Mouse (Mus musculus) ES-E14 (cell line): ENCODE results near the gene Psmb8. TPM values are rescaled to one million over a fixed set of nuclear protein-coding genes. Genes with fewer than 3 reads are reported as not detected.

Source experiments
- DNase-seq: peaks from one replicate; pipeline ENCODE4 v3.0.0-alpha.2; 2013; ENCODE audit warnings: low read depth, low spot score
- H3K27ac ChIP-seq: 2 replicates; pipeline ENCODE4 v1.5.1; 2012; ENCODE audit warnings: low read depth, mild to moderate bottlenecking, low read length, moderate library complexity, mixed read lengths; ENCODE audit not compliant: poor library complexity, insufficient read depth, severe bottlenecking
- H3K36me3 ChIP-seq: 2 replicates; pipeline ENCODE4 v1.6.1; 2012; ENCODE audit warnings: mild to moderate bottlenecking, low read length, moderate library complexity, mixed read lengths; ENCODE audit not compliant: control insufficient read depth, poor library complexity, insufficient read depth, severe bottlenecking
- H3K4me1 ChIP-seq, 2 experiments: fragments of 150-350 bp in 1 of 2; sonication (generic) in 1 of 2; 2 replicates each; pipeline ENCODE4 v1.6.1; 2012; ENCODE audit warnings: low read length in 2 of 2, mild to moderate bottlenecking in 1 of 2, mixed read lengths in 1 of 2; ENCODE audit not compliant: control insufficient read depth in 2 of 2, insufficient read depth in 2 of 2, poor library complexity in 1 of 2
- H3K4me3 ChIP-seq, 2 experiments: fragments of 150-350 bp in 1 of 2; sonication (generic) in 1 of 2; 2 replicates each; pipeline ENCODE4 v1.5.1; 2012; ENCODE audit warnings: low read length in 2 of 2, low read depth in 1 of 2, mild to moderate bottlenecking in 1 of 2, mixed read lengths in 1 of 2; ENCODE audit not compliant: insufficient read depth in 1 of 2, poor library complexity in 1 of 2, severe bottlenecking in 1 of 2
- H3K9ac ChIP-seq: 2 replicates; pipeline ENCODE4 v1.6.1; 2012; ENCODE audit warnings: low read depth, mild to moderate bottlenecking, low read length, mixed read lengths; ENCODE audit not compliant: poor library complexity, insufficient read depth, severe bottlenecking
- H3K9me3 ChIP-seq: fragments of 150-350 bp; sonication (generic); 2 replicates; pipeline ENCODE4 v1.6.1; 2012; ENCODE audit warnings: low read depth, mild to moderate bottlenecking, low read length; ENCODE audit not compliant: control insufficient read depth, insufficient read depth
- CHD2 ChIP-seq: IDR thresholded peaks from 2 replicates; pipeline ENCODE4 v1.6.1; 2014; ENCODE audit warnings: mild to moderate bottlenecking, low read depth, low read length, inconsistent platforms
- HCFC1 ChIP-seq: IDR thresholded peaks from 2 replicates; pipeline ENCODE4 v1.6.1; 2012; ENCODE audit warnings: low read length, inconsistent platforms, borderline replicate concordance; ENCODE audit not compliant: insufficient read depth
- MAFK ChIP-seq: IDR thresholded peaks from 2 replicates; pipeline ENCODE4 v1.6.1; 2014; ENCODE audit warnings: mild to moderate bottlenecking, low read depth, low read length, inconsistent platforms; ENCODE audit not compliant: insufficient read depth
- ZC3H11A ChIP-seq: IDR thresholded peaks from 2 replicates; pipeline ENCODE4 v1.6.1; 2012; ENCODE audit warnings: low read depth, mild to moderate bottlenecking, inconsistent platforms, low read length, borderline replicate concordance
- ZNF384 ChIP-seq: IDR thresholded peaks from 2 replicates; pipeline ENCODE4 v1.6.1; 2012; ENCODE audit warnings: low read depth, low read length, inconsistent platforms
- in situ Hi-C, 2 experiments: fragments of 600-800 bp; cut with MboI; formaldehyde crosslinking; loops; one replicate each; pipeline ENCODE4 v1.15.1; 2025; ENCODE audit warnings: low sequenced_read_pairs in 2 of 2, inconsistent platforms in 1 of 2; ENCODE audit not compliant: unreplicated experiment in 2 of 2
- total RNA-seq: library from RNA; depleted of rRNA; stranded (reverse); fragments of 300-350 nt; gene quantifications from 2 replicates; pipeline ENCODE4 v1.2.3, GENCODE M21; 2012

Psmb8 gene
- total RNA-seq, 1 experiment, result 7.4 TPM

GRCm38 (mm10) chr17:34165033-34165730, 32.3 kb upstream of the Psmb8 start:
- no peak for DNase-seq
- no peak for TF ChIP-seq ZNF384
- no peak for TF ChIP-seq CHD2
- TF ChIP-seq MAFK, result no peak
- no peak for TF ChIP-seq HCFC1
- TF ChIP-seq ZC3H11A, result no peak
- H3K27ac ChIP-seq, result no peak overlapping the region
- no peak overlapping the region for H3K9ac ChIP-seq
- in situ Hi-C loops, result no loop called here
- no peaks in the 10 kb centered on the region for H3K36me3 ChIP-seq
- no peaks in the 10 kb centered on the region for H3K9me3 ChIP-seq
- H3K4me1 ChIP-seq, result no peaks in the 10 kb centered on the region
- no peak overlapping the region for H3K4me3 ChIP-seq

- no peaks in the 10 kb centered on the region for H3K36me3 ChIP-seq
- in situ Hi-C loops, result no loop called here
- TF ChIP-seq ZC3H11A, result peak; percentile 62; the same call in 1 of the 2 replicates
- no peak for TF ChIP-seq MAFK
- no peak overlapping the region for H3K4me3 ChIP-seq
- no peaks in the 10 kb centered on the region for H3K9me3 ChIP-seq
- no peak overlapping the region for H3K27ac ChIP-seq
- H3K4me1 ChIP-seq, result no peaks in the 10 kb centered on the region
- H3K9ac ChIP-seq, result no peak overlapping the region
- no peak for DNase-seq
These were observed 28.2 kb upstream of the Psmb8 start for GRCm38 (mm10) chr17:34169279-34169678.

GRCm38 (mm10) chr17:34170487-34170876, 27.0 kb upstream of the Psmb8 start:
- no peaks in the 10 kb centered on the region for H3K9me3 ChIP-seq
- H3K4me3 ChIP-seq, result no peak overlapping the region
- H3K9ac ChIP-seq, result no peak overlapping the region
- H3K27ac ChIP-seq, result no peak overlapping the region
- in situ Hi-C loops, result no loop called here
- DNase-seq, result no peak
- H3K4me1 ChIP-seq, result no peaks in the 10 kb centered on the region
- TF ChIP-seq MAFK, result no peak
- TF ChIP-seq HCFC1, result no peak
- no peak for TF ChIP-seq ZC3H11A
- no peak for TF ChIP-seq CHD2
- no peak for TF ChIP-seq ZNF384
- no peaks in the 10 kb centered on the region for H3K36me3 ChIP-seq

DNA sequence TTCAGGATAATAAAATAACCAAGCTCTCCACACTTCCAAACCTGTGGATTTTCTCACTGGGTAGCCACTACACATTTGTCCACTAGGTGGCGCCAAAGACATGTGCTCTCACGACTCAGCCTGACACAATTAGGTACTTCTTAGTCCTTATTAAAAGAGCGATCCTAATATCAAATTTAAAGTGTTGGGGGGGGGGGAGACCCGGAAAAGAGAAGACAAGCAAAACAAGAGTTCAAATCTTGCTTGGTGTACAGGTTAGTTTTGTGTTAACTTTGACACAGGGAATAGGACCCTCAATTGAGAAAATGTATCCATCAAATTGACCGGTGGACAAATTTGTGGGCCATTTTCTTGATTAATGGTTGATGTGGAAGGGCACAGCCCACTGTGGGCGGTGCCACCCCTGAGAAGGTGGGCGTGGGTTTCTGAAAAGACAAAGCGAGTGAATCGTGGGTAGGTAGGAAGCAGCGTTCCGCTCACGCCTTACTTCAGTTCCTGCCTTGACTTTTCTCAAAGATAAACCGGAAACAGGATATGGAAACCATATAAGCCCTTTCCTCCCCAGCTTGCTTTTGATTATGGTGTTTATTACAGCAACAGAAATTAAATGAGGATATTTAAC, 26.5 kb upstream of the Psmb8 start:
- no peaks in the 10 kb centered on the region for H3K4me1 ChIP-seq
- no peak overlapping the region for H3K4me3 ChIP-seq
- TF ChIP-seq ZC3H11A (peak; percentile 30; the same call in 1 of the 2 replicates), HCFC1 (no peak)
- H3K27ac ChIP-seq, result no peak overlapping the region
- no peaks in the 10 kb centered on the region for H3K9me3 ChIP-seq
- in situ Hi-C loops, result no loop called here
- peak; percentile 60 for DNase-seq
- H3K36me3 ChIP-seq, result no peaks in the 10 kb centered on the region
- no peak overlapping the region for H3K9ac ChIP-seq

DNA sequence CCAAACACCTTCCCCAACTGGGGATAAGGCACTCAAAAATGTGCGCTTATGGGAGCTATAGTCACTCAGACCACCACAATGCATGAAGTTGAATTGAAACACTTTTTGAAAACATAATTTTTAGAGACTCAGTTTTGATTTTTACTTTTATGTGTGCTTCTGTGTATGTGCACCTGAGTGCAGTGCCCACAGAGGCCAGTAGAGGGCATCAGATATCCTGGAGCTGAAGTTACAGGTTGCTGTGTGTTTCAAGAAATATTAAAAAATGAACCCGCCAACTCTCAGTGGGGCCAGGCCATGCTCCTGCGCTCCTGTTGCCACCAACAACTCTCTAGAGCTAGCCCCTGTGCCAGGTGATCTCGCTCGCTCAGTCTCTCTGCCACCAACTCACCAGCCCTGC, 25.0 kb upstream of the Psmb8 start:
- no peaks in the 10 kb centered on the region for H3K36me3 ChIP-seq
- H3K9me3 ChIP-seq, result no peaks in the 10 kb centered on the region
- TF ChIP-seq ZNF384, result no peak
- TF ChIP-seq ZC3H11A, result no peak
- TF ChIP-seq HCFC1, result no peak
- no peak for TF ChIP-seq MAFK
- no peak for TF ChIP-seq CHD2
- no peaks in the 10 kb centered on the region for H3K4me1 ChIP-seq
- in situ Hi-C loops, result no loop called here
- H3K4me3 ChIP-seq, result no peak overlapping the region
- DNase-seq, result no peak
- no peak overlapping the region for H3K9ac ChIP-seq
- no peak overlapping the region for H3K27ac ChIP-seq
